Mouse (Mus musculus) liver, adult 2 months (tissue): ENCODE measurements around the gene Naalad2. TPM values are rescaled to one million over a fixed set of nuclear protein-coding genes. Genes with fewer than 3 reads are reported as not detected.
A peak's percentile ranks its signal among the peaks of the same experiment; 100 is the strongest.
"Not testable (repeated sequence)": the region's sequence is repeated elsewhere in the genome, so short reads cannot be mapped to it uniquely, and the experiment has no call there.

Experiments used
- DNase-seq: peaks from one replicate; pipeline ENCODE4 v3.0.0-alpha.2; 2011; ENCODE audit warnings: low read depth, low spot score; ENCODE audit errors: extremely low read depth
- H3K27ac ChIP-seq: fragments of 200-500 bp; replicated peaks from 2 replicates; pipeline ENCODE4 v1.5.1; 2012; ENCODE audit warnings: low read depth, mild to moderate bottlenecking, control low read depth, inconsistent platforms, low read length; ENCODE audit not compliant: insufficient read depth
- H3K27me3 ChIP-seq: fragments of 200-500 bp; 2 replicates; pipeline ENCODE4 v1.6.1; 2012; ENCODE audit warnings: mild to moderate bottlenecking, moderate library complexity, low read length, inconsistent platforms; ENCODE audit not compliant: control insufficient read depth, insufficient read depth
- H3K36me3 ChIP-seq: fragments of 200-500 bp; 2 replicates; pipeline ENCODE4 v1.6.1; 2012; ENCODE audit warnings: low read length, inconsistent platforms; ENCODE audit not compliant: control insufficient read depth, insufficient read depth
- H3K4me1 ChIP-seq: fragments of 200-500 bp; 2 replicates; pipeline ENCODE4 v1.6.1; 2011; ENCODE audit warnings: low read length; ENCODE audit not compliant: control insufficient read depth, insufficient read depth
- H3K4me3 ChIP-seq: fragments of 200-500 bp; 2 replicates; pipeline ENCODE4 v1.5.1; 2011; ENCODE audit warnings: low read depth, mild to moderate bottlenecking, control low read depth, low read length, moderate library complexity; ENCODE audit not compliant: insufficient read depth
- H3K79me2 ChIP-seq: fragments of 200-500 bp; 2 replicates; pipeline ENCODE4 v1.6.1; 2012; ENCODE audit warnings: inconsistent platforms, mild to moderate bottlenecking, low read length, moderate library complexity; ENCODE audit not compliant: control insufficient read depth, insufficient read depth
- H3K9ac ChIP-seq: fragments of 200-500 bp; 2 replicates; pipeline ENCODE4 v1.6.1; 2012; ENCODE audit warnings: low read depth, mild to moderate bottlenecking, control low read depth, inconsistent platforms, low read length
- CTCF ChIP-seq: fragments of 200-500 bp; IDR thresholded peaks from 2 replicates; pipeline ENCODE4 v1.5.1; 2011; ENCODE audit warnings: low read depth, low read length, control low read depth
- POLR2A ChIP-seq: fragments of 200-500 bp; IDR thresholded peaks from 2 replicates; pipeline ENCODE4 v1.6.1; 2011; ENCODE audit warnings: low read length, control low read depth; ENCODE audit not compliant: insufficient read depth; ENCODE audit errors: extremely low read depth
- WGBS: fragments of 180-500 bp; shearing (Covaris S2); methylation state at CpG from one replicate; pipeline ENCODE4 v1.1.7; 2018; 5-methylcytosine and 5-hydroxymethylcytosine counted together
- polyA plus RNA-seq: library from polyadenylated mRNA; depleted of rRNA; stranded (reverse); fragments of >200 nt; gene quantifications from 2 replicates; pipeline ENCODE4 v1.2.3, GENCODE M21; 2012; rRNA removed
- total RNA-seq: library from RNA; depleted of rRNA; stranded (reverse); fragments of >200 nt; gene quantifications from 2 replicates; pipeline ENCODE4 v1.2.3, GENCODE M21; 2014; rRNA removed

The Naalad2 gene
- total and polyA plus RNA-seq, 2 experiments, result 0.43 to 1.6 TPM

GRCm38 (mm10) chr9:18291571-18292429 is 111.0 kb downstream of the Naalad2 start, which contains the start of gene Chordc1:
Gene Chordc1, plus strand, starts transcription at chr9:18292125.
- Histone ChIP-seq H3K36me3 (peaks cover 4% of the 10 kb centered on the region), H3K79me2 (peaks cover 8% of the 10 kb centered on the region; the same call in 1 of the 2 replicates), H3K27me3 (no peaks in the 10 kb centered on the region), H3K4me1 (peaks cover 6% of the 10 kb centered on the region; the same call in 1 of the 2 replicates), H3K27ac (peak within 1 kb of the TSS; percentile 73), H3K4me3 (peak within 1 kb of the TSS; percentile 74), H3K9ac (peak within 1 kb of the TSS; percentile 86)
- WGBS, result 3% methylated on average over 49 of the region's 49 CpGs
- DNase-seq, result peak; percentile 94
- 0 out of 2 replicates have a peak, but pooled peaks have one; percentile 27 for TF ChIP-seq POLR2A
- TF ChIP-seq CTCF, result 0 out of 2 replicates have a peak, but pooled peaks have one; percentile 28

GRCm38 (mm10) chr9:18278693-18279092 is 124.1 kb downstream of the Naalad2 start:
- H3K27me3 ChIP-seq, H3K4me3 ChIP-seq, H3K4me1 ChIP-seq, DNase-seq, H3K27ac ChIP-seq, H3K9ac ChIP-seq, H3K79me2 ChIP-seq, H3K36me3 ChIP-seq: not testable (repeated sequence)
- WGBS, result 33% methylated on average over 5 of the region's 5 CpGs

- no peaks in the 10 kb centered on the region for H3K27me3 ChIP-seq
- H3K79me2 ChIP-seq, result no peaks in the 10 kb centered on the region
- H3K4me3 ChIP-seq, result no peak overlapping the region
- no peak overlapping the region for H3K9ac ChIP-seq
- peak; percentile 13 for DNase-seq
- 56% methylated on average over 1 of the region's 1 CpGs for whole genome bisulfite sequencing
- H3K4me1 ChIP-seq, result no peaks in the 10 kb centered on the region
- no peak for TF ChIP-seq POLR2A
- no peak for TF ChIP-seq CTCF
- H3K27ac ChIP-seq, result no peak overlapping the region
- H3K36me3 ChIP-seq, result no peaks in the 10 kb centered on the region
Measured at GRCm38 (mm10) chr9:18277497-18277896, 125.3 kb downstream of the Naalad2 start.

DNA sequence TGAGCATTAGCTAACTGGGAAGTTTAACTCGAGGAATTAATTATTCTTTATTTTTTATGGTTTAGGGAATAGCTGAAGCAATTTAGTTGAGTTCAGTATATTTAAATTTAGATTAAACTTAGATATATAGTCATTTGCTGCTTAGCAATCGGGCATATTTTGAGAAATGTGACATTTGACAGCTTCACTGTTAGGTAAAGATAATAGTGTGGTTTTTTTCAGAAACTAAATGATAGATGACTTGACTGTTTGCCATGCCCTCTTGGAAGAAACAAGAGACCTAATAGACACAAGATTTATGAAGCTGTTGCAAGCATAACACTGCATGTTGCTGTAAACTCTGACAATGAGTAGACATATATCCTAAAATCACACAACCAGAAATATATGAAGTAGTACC is 126.0 kb downstream of the Naalad2 start:
- no peak for DNase-seq
- Histone ChIP-seq H3K79me2 (no peaks in the 10 kb centered on the region), H3K4me1 (no peaks in the 10 kb centered on the region), H3K4me3 (no peak overlapping the region), H3K27me3 (no peaks in the 10 kb centered on the region), H3K9ac (no peak overlapping the region), H3K27ac (no peak overlapping the region), H3K36me3 (no peaks in the 10 kb centered on the region)
- TF ChIP-seq POLR2A (no peak), CTCF (no peak)
- WGBS, result 35% methylated on average over 2 of the region's 2 CpGs

DNA sequence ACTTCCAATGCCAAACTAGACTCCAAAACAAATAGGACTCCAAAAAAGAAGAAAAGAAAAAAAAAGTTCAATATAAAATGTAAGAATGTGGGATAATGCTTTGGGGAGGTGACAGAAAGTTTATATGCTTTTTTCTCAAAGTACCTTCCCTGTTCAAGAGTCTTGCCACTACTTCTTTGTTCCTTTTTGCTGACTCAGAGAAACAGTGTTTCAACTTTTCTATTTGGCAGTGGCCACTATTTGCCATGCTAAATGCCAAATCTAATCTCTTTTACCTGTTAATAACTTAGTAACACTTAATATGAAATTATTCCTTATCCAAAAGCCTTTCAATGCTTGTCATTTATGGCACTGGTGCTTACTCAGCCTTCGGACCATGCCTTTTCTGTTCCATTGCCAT is 126.9 kb downstream of the Naalad2 start:
- Histone ChIP-seq H3K27ac (no peak overlapping the region), H3K79me2 (no peaks in the 10 kb centered on the region), H3K4me3 (no peak overlapping the region), H3K4me1 (no peaks in the 10 kb centered on the region), H3K9ac (no peak overlapping the region), H3K27me3 (no peaks in the 10 kb centered on the region), H3K36me3 (no peaks in the 10 kb centered on the region)
- DNase-seq, result no peak
- 85% methylated on average over 1 of the region's 1 CpGs for WGBS
- no peak for TF ChIP-seq CTCF
- TF ChIP-seq POLR2A, result no peak

Other genes with a start within 250 kb of the Naalad2 start
- 23.4 and 28.1 TPM in 2 replicates for gene Chordc1, start 110.9 kb downstream of the Naalad2 start, total RNA-seq
- 29.5 and 34.1 TPM in 2 replicates for gene Chordc1, start 110.9 kb downstream of the Naalad2 start, polyA plus RNA-seq
- gene Ubtfl1, start 1.4 kb upstream of the Naalad2 start, total RNA-seq, result not detected in 2 replicates
- gene Ubtfl1, start 1.4 kb upstream of the Naalad2 start, polyA plus RNA-seq, result not detected in 2 replicates
- not detected in 2 replicates for gene Mbd3l2, start 27.7 kb upstream of the Naalad2 start, total RNA-seq
- gene Mbd3l2, start 27.7 kb upstream of the Naalad2 start, polyA plus RNA-seq, result not detected in 2 replicates
- 0.74 and 0.92 TPM in 2 replicates for gene Zfp558, start 75.3 kb upstream of the Naalad2 start, total RNA-seq
- 0.04 and 0.10 TPM in 2 replicates for gene Zfp558, start 75.3 kb upstream of the Naalad2 start, polyA plus RNA-seq
- not detected in 2 replicates for gene Mbd3l1, start 75.4 kb upstream of the Naalad2 start, total RNA-seq
- not detected in 2 replicates for gene Mbd3l1, start 75.4 kb upstream of the Naalad2 start, polyA plus RNA-seq